Mouse (Mus musculus) embryo, embryonic 10.5 days (tissue): ENCODE results near the gene Ubash3b.

ENCODE experiments used
- DNase-seq: peaks from one replicate; pipeline ENCODE4 v3.0.0-alpha.2; 2015; ENCODE audit warnings: low spot score

Ubash3b gene

GRCm38 (mm10) chr9:41136273-41136672, 25.2 kb downstream of the Ubash3b start:
- no peak for DNase-seq

DNA sequence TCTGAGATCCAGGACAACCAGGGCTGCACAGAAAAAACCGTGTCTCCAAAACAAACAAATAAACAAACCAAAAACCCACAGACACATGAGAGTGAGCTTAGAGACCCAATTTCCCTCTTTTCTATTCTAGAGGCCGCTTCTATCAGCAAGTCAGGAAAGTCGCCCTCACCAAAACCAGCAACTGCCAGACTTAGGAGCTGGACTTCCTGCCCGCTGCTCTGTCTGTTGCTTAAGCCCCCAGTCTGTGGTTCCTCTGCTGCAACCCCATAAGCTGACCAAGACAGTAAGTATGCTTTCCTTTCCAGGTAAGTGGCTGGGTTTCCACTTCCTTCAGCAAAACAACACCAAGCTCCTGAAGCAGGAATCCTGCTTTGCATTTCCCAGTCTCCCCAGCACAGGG, 26.6 kb downstream of the Ubash3b start:
- no peak for DNase-seq

DNA sequence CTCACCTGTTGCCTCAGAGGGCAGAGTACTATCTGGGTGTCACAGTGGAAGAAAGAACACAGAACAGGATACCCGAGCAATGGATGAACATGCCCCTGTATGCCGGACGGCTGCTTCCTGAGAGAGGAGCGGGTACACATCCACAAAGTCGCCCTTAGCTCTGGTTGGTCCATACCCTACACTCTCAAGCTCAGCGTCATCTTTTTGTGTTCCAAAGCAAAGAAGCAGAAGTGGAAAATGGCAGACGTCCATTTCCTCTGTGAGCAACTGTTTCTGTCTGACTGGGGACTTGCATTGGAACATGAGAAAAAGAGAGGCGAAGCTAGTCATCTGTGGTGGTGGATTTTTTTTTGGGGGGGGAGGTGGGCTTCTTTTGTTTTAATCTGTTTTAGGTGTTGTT, 30.9 kb downstream of the Ubash3b start:
- DNase-seq: no peak

DNA sequence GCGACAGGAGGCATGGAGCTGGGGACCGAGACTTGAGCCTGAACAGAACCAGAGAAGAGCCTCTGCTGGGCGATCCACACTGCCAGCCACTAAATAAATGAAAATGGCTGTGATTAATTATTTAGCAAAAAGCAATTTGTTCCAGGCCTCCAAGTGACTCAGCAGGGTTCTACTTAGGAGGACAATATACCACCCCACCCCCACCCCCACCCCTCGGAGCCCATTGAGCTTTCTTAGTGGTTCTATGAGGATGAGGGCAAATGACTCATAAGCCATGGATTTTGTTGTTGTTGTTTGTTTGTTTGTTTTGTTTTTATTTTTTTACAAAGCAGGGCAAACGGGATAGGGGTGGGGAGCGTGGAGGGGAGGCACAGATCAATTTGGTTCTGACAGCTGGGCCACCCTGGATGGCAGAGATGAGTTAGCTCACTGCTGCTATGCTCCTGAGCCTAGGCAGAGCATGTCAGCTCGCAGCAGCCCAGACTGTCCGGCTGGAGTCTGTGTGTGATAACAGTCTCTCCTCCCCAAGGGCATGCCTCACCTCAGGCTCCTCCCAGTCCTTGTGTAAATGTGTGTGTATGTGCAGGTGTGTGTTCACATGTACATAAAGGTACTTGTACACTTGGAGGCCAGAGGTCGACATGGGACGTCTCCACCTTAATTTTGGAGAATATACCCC, 31.6 kb downstream of the Ubash3b start:
- no peak for DNase-seq

DNA sequence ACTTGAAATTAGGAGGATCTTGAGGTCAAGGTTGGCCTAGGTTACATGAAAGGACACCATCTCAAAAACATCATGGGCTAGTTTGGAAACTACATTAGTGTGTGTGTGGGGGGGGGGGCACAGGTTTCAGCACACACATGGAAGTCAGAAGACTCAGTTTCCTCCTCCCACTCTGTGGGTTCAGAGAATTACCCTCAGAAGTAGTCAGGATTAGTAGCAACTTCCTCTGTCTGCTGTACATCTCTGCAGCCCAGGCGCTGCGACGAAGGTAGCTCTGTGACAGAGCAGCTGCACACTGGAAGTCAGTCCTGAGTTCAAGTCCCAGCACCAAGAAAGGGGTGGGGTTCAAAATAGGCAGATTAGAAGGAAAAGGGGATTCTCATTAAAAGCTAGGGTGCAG, 32.2 kb downstream of the Ubash3b start:
- no peak for DNase-seq

GRCm38 (mm10) chr9:41126723-41127122, 34.8 kb downstream of the Ubash3b start:
- no peak for DNase-seq

DNA sequence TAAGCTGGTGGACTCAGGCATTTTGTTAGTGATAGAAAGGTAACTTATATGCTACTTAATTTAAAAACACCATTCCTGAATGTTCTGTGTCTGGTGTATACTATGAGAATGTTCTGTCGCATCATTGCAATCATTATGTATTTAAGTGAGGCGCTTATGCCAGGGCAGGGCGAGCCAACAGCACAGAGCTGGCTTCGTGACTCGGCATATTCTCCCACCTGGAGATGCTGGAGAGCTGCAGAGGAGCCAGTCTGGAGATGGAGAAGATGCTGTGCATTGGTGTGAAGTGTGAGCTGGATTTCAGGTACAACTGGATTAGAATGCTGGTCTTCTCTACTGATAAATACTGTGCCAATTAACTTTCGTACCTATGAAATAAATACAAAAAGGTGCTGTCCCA, 37.2 kb downstream of the Ubash3b start:
- no peak for DNase-seq

- DNase-seq: no peak
Observed at GRCm38 (mm10) chr9:41122390-41123110, 38.9 kb downstream of the Ubash3b start.

GRCm38 (mm10) chr9:41121701-41122354, 39.7 kb downstream of the Ubash3b start:
- DNase-seq: no peak

GRCm38 (mm10) chr9:41119958-41120357, 41.5 kb downstream of the Ubash3b start:
- no peak for DNase-seq

GRCm38 (mm10) chr9:41118065-41118464, 43.4 kb downstream of the Ubash3b start:
- DNase-seq: no peak

DNA sequence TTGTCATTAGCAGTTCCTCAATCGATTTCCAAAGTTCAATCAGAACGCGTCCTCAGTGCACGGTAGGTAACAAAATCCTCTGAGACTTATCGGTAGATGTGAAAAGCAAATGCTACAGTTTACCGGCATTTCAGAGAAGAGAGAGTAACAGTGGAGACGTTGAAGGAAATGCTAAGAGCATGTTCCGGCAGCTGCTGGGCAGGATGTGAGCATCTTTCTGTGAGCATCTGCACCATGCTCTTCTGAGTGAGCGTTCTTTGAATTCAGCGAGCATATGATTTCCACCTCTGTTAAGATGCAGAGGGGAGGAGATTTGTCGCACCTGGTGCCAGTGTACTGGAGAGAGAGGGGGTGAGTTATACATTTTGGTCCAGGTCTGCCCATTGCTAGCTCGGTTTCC, 45.4 kb downstream of the Ubash3b start:
- DNase-seq: no peak

GRCm38 (mm10) chr9:41114367-41114766, 47.1 kb downstream of the Ubash3b start:
- no peak for DNase-seq

- DNase-seq: no peak
Observed at GRCm38 (mm10) chr9:41109749-41110148, 51.7 kb downstream of the Ubash3b start.

DNA sequence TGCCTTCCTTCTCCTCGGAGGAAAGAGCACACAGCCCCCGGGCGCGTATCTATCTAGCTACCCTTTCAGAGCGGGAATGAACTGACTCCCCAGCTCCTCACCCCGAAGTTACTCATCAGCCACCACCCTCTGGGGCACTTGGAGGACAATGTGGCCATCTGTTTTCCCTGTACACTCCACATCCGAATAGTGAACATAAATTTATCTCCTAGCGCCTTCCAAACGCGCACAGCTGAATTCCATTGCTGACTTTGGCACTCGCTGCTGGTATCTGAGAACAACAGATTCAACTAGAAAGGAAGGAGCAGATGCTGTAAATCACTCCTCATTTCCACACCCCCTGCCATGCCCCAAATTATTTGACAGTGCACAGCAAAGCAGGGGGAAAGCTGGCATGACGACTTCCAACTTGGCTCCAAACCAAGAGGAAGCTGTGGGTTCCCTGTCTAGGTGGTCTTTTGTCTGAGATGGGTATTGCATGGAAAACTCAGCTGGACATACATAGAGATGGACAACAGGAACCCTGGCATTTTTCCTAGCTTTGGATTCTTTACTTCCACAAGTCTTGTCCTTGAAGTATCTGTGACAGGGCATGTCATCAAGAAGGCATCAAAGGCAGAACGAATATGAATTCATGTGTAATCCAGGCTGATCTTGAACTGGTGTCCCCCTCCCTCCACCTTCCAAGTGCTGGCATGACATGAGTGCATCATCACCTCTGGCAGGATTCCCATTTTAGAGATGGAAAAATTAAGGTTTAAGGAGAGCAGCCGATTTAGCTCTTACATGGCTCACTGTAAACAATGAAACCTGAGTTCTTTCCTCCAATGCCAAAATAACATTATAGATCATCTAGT, 52.9 kb downstream of the Ubash3b start:
- peak; percentile 25 for DNase-seq

DNA sequence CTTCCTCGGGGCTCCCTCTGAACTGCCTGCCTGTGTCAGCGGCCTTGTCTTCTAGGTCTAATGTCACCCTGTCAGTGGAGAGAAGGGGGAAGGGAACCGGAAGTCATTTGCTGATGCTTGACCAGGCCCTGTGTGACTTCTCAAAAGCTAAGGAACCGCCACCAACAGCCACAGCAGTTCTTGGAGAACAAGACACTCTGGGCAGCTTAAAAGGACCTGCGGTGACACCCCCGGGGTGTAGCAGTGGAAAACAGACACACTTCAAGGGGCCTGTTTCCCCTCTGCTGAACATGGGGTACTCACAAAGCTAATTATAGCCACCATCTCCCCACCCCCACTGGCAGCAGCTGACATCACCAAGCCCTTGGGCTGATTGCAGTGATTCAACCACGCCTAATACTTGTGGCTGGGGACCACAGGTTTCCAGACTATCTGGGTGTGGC, 56.3 kb downstream of the Ubash3b start:
- DNase-seq: peak; percentile 9

GRCm38 (mm10) chr9:41103722-41104121, 57.8 kb downstream of the Ubash3b start:
- DNase-seq: no peak

DNA sequence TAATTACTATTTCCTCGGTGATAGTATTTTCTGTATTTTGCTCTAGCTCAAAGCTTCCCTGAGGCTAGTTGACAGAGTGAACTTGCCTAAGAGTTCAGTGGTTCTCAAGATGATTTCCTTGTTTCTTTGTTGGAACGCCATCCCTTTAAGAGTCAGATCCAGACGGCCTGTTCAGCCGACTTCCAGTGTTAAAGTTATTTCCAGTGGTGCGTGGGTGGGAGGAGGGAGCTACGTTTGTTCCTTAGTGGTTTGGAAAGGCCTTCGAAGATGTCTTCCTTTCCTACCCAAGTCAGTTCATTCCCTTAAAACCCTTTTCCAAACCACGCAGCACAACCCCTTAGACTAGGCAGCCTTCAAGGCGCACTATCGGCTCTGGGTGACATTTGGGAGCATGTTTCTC, 58.9 kb downstream of the Ubash3b start:
- DNase-seq: no peak

GRCm38 (mm10) chr9:41099897-41100296, 61.6 kb downstream of the Ubash3b start:
- DNase-seq: no peak

DNA sequence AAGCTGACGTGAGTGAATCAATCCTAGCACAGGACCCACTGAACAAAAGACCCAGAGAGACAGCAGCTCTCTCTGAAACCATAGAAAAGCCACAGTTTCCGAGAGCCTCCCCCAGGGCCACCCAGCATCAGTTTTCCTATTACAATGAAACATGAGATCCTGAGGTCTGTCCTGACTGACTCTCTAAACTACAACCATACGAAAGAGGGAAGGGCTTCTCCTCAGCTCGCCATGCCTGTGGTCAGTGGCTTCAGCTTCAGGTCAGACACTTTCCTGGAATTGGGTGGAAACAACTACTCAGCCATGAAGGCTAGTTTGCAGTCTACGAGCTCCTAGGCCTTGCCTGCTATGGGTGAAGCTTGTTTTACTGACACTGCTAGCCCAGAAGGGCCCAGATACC, 62.4 kb downstream of the Ubash3b start:
- DNase-seq: peak; percentile 34

DNA sequence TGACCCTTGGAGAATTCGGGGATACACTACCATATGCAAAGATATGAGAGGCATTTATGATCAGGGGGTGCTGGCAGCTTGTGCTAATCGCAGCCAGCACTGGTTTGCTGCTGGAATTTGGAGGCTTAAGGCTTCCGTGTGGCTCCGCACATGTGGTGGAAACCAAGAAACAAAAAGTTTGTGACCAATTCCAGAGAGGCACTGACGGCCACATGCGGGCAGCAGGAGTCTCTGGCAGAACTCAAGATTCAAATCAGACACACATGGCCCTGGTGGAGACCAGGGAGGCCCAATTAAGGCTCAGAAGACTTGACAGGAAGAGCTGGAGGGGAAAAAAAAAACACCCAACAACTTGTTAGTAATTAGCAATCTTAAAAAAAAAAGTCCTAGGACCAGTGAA, 63.4 kb downstream of the Ubash3b start:
- DNase-seq: no peak

- no peak for DNase-seq
Observed at GRCm38 (mm10) chr9:41091993-41092392, 69.5 kb downstream of the Ubash3b start.
